Mouse (Mus musculus) cerebellum, postnatal 36 days (tissue): ENCODE measurements around the gene Ttc38.

Experiments
- DNase-seq, 2 experiments: peaks; one replicate each; pipeline ENCODE4 v3.0.0; 2021 to 2022; ENCODE audit warnings: mixed read lengths in 2 of 2

Ttc38 gene

DNA sequence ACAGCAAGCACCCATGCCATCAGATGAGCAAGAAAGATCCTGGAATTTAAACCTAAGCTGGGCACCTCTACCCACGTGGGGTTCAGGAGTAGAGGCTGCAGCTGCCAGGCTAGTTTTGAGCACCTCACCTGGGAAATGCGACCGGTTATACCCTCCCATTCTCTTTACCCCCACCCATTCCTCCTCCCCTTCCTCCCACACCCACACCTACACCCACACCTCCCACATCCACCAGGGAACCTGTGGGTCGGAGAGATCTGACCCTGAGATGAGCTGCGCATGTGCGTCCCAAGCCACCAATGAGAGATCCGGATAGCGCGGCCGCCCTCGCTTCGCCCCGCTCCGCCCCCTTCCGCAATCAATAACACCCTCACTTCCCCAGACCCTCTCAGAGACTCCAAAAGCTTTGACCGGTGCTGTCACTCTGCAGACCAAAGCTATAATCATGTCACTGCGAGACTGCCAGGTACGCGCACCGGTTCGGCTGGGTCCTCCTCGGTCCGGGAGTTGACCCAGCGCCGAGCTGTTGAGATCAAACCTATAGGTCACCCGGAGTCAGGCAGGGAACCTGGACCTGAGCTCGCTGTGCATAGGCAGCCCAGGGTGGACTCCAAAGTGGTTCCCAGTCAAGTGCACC is at the start of gene Ttc38:
TSS of gene Ttc38 (plus strand) at position 353 of the 637 bp plus-strand sequence.
- DNase-seq: peak; percentile 84 to 87

- no peak for DNase-seq
Measured at GRCm38 (mm10) chr15:85783146-85783545, 49.0 kb upstream of the Ttc38 start.

DNA sequence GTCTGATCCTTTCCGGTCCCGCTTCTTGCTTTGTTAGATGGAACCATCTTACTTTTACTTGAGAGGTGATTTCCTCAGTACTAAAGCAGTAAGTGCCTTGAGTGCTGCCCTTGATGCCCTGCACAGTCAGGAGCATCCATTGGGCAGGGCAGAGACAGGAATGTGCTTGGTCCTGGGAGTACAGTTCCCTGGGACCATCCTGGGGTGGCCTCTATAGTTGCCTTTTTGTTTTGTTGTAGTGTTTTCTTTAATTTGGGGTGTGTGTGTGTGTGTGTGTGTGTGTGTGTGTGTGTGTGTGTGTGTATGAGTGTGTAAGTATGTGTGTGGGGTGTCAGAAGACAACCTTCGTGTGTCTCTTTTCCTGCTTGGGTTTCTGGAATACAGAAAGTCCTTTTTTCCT is 47.8 kb upstream of the Ttc38 start:
- no peak for DNase-seq

DNA sequence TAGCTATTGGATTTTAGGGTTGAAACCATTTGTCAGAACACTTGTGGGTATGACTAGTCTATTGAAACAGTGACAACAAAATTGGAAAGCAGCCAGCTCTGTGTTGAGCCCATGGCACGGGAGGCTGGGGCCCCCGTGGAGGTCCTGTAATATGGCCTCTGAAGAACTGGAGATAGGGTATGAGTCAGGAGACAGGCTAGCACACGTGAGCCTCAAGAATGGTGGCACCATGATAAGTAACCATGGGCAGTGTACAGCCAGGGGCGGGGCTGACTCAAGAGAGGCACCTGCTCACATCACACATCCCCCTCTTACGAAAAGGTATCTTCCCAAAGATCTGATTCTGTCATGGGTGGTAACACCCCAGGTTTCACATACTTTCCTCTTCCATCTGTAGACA is 45.4 kb upstream of the Ttc38 start:
- DNase-seq: no peak

DNA sequence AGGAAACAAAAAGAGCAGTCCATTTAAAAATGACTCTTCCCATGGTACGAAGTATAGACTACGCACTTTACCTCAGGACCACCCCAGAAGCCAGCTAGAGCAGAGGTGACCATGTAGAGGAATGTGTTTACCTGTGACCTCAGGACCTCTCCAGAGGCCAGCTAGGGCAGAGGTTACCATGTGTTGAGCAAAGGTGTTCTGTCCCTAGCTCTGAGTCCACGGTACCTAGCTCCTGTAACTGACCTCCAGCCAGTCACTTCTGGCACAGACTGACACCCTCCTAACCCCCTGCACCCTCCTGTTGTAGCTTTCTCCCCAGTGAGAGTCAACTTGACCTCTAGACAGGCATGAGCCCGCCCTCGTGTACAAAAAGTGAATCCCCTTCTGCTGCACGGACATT is 44.6 kb upstream of the Ttc38 start:
- no peak for DNase-seq

DNA sequence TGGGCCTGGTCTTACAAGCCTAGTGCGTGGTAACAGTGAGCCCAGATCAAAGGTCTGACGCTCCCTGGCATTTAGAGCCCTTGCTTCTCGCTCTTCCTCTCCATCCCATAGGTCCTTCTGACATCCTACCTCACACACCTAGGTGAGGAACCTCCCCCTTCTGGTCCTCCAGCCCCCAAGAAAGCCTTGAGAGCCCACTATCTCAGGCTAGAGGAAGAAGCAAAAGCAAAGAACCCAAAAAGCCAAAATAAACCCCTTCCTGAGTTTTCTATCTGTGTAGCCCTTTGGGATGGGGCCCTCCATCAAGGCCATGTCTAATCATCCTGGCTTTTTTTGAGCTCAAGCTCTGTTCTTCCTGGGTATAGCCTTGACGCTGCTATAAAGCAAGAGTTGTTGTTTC is 44.1 kb upstream of the Ttc38 start:
- no peak for DNase-seq

GRCm38 (mm10) chr15:85788633-85789032 is 43.5 kb upstream of the Ttc38 start:
- no peak for DNase-seq

- DNase-seq: no peak
Measured at GRCm38 (mm10) chr15:85791449-85791848, 40.7 kb upstream of the Ttc38 start.

GRCm38 (mm10) chr15:85792819-85793218 is 39.3 kb upstream of the Ttc38 start:
- peak; percentile 30 to 34 for DNase-seq

- DNase-seq: no peak
Measured at GRCm38 (mm10) chr15:85795516-85795915, 36.6 kb upstream of the Ttc38 start.

GRCm38 (mm10) chr15:85798676-85799075 is 33.4 kb upstream of the Ttc38 start:
- no peak for DNase-seq

- no peak for DNase-seq
Measured at GRCm38 (mm10) chr15:85802931-85803330, 29.2 kb upstream of the Ttc38 start.

DNA sequence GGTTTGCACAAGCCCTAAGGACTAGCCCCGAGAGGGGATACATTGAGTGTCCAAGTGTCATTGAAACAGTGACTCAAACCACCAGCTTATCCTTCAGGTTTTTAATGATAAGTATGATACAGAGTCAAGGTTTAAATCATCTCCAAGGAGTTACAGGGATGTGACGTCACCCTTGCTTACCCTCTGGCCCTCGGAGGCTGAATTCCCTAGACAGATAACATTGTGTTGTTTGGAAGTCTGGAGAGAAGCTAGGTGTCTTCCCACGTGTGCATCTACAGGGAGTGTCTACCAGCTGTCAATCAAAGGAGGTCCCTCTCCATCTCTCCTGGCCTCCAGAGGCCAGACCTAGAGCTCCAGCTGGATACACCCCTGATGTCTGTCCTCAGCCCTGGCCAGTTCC is 25.2 kb upstream of the Ttc38 start:
- no peak for DNase-seq

- no peak for DNase-seq
Measured at GRCm38 (mm10) chr15:85807404-85807803, 24.7 kb upstream of the Ttc38 start.

- no peak for DNase-seq
Measured at GRCm38 (mm10) chr15:85808031-85808430, 24.1 kb upstream of the Ttc38 start.

- DNase-seq: no peak
Measured at GRCm38 (mm10) chr15:85808434-85808833, 23.7 kb upstream of the Ttc38 start.

DNA sequence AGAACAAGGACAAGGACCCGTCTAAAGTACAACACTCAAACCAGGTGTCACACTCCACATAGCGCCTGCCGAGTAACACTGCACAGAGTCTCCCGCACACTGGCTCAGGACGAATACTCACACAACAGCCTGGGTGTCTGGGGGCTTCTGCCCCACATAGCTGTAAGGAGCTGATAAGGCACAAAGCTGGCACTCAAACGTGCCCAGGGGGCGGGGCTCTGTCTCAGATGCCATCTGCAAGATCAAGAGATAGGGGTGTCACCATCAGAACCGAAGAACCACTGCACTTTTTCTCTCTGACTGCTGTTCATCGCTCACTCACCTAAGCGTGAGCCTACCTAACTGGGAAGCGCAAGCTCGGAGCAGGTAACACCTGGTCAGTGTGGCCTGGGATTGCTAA is 23.0 kb upstream of the Ttc38 start:
- no peak for DNase-seq

DNA sequence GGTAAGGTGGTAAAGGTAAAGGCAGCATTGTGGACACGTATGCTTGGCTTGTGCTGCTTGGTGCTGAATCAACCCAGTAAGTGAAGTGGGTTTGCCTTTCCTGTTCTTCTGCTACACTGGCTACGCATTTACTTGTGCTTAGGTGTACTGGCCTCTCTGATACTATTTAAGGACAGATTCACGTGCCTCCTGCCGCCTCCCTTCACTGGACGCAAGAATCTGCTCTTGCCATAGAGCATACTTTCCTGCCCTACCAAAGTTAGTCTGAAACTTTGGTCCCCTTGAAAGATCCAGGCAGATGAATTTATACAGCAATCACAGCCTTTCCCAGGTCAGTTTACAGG is 21.7 kb upstream of the Ttc38 start:
- DNase-seq: peak in 1 of 2 experiments; percentile 26

DNA sequence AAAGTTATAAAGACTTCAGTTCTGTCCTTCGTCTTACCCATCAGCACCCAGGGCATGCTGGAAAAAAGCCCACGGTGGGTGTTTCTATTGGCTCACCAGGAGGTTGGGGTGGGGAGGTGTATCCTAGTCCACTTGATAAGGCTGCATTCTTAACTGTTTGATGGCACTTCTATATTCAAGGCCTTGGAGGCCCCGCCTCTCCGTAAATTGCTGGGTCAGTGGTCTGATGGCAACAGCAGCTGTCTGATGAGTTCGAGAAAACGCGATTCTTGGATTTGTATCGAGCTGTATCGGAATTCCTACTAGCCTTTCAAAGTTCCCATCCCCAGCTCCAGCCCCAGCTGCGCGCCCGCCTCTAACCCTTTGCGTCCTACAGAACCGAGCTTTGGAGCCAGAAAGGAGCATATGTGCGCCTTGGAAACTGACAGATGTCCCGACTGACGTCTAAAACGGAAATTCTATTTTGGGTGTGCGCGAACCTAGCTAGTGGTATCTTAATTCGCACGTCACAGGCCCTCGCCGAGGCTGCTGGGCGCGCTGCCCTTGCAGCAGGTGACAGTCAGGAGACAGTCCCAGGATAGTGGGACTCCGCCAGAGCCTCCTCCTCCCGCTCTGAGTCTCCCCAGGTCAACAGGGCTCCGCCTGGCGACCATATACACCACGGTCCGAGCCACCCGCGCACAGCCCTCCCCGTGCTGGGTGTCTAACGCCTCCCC is 21.1 kb upstream of the Ttc38 start:
- peak; percentile 85 to 86 for DNase-seq

- DNase-seq: peak; percentile 99 to 100
Measured at GRCm38 (mm10) chr15:85811535-85812277, 20.4 kb upstream of the Ttc38 start, which contains the start of gene Cdpf1. Gene Cdpf1 (minus strand): TSS chr15:85811697.

DNA sequence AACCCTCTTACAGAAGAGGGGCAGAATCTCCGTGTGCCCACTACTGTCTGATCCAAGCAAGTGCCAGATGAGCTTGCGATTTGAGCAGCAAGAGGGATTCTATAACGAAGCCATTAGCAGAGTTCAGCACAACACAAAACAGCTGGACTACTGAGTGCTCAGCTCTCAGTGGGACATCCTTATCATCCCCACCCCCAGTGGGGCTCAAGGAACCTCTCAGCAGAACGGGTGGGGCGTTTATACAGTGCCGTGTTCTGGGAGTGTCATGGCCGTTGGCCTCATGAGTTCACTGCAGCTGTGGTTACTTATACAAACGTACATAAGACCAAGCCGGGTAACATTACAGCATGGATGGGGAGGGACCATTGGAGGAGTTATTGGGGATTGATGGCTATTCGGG is 18.7 kb upstream of the Ttc38 start:
- no peak for DNase-seq

GRCm38 (mm10) chr15:85821203-85822010 is 10.7 kb upstream of the Ttc38 start, which contains the start of gene Pkdrej:
Gene Pkdrej (minus strand): TSS chr15:85821734.
- DNase-seq: peak; percentile 52 to 61

- peak in 1 of 2 experiments; percentile 38 for DNase-seq
Measured at GRCm38 (mm10) chr15:85822011-85822359, 10.1 kb upstream of the Ttc38 start.
